Mouse (Mus musculus): ENCODE measurements around the gene Mthfr. TPM values are rescaled to one million over a fixed set of nuclear protein-coding genes. Genes with fewer than 3 reads are reported as not detected.

The Mthfr gene
- polyA plus RNA-seq (2014; fragmentation: Illumina TruSeq; extraction: RNeasy Lipid Tissue Mini Kit (QIAGEN cat#74804); ENCODE audit: low read depth, low replicate concordance), result 2.0 TPM

DNA sequence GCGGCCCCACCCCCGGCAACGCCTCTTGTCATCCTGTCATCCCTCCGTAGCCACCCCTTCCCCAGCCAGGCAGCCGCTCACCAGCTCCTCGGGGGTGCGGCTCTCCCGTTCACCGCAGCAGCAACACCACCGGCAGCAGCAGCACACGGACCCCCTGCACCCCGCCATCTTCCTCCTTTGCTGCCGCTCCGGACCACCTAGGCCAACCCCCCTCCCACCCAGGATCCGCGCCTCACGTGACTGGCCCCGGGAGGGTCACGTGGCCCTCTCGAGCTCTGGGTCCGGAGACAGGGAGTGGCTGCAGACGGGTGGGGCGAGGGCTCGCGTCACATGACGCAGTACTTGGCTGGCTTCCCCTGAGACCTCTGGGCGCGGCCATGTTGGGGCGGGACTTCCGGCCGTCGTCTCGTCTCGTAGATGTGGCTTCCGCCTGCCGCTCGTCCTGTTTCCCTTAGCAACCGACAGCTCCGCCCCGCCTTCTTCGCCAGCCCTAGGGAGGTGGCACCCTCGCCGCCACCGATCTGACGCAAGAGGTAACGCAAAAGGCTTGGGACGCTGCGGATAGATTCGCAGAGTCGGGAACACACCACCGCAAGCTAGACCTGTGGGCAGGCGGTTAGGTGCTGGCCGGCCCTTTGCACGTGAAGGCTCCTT is at the start of gene Mthfr, which contains the start of gene Clcn6:
TSS of gene Mthfr (plus strand) at position 478 of the 654 bp plus-strand sequence.
TSS of gene Clcn6 (minus strand) at position 222 of the 654 bp plus-strand sequence.

DNA sequence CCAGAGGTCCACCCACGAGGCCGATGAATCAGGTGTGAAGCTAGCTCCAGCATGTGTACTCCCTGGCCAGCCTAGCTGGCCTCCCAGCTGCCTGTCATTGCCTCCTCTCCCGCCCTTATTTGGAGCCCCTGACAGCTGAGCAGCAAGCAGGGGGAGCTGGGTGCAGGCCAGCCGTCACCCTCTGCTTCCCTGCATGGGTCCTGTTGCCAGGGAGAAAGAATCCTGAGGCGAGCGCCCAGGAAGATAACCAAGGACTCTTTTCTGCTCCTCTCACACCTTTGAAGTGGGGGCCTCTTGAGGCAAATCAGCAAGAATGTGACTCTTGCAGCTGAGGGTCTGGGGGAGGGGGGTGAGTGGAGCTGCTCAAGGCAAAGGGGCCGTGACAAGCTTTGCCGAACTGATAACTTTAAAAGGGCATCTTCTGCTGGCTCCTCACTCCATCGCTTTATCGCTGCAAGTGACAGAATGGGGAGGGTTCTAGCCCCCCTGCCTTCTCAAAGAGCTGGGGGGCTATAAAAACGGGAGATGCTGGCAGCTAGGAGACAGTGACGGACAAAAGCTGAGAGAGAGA is 38.6 kb upstream of the Mthfr start, which contains the start of gene Nppa:
TSS of gene Nppa (plus strand) at position 521 of the 571 bp plus-strand sequence.

DNA sequence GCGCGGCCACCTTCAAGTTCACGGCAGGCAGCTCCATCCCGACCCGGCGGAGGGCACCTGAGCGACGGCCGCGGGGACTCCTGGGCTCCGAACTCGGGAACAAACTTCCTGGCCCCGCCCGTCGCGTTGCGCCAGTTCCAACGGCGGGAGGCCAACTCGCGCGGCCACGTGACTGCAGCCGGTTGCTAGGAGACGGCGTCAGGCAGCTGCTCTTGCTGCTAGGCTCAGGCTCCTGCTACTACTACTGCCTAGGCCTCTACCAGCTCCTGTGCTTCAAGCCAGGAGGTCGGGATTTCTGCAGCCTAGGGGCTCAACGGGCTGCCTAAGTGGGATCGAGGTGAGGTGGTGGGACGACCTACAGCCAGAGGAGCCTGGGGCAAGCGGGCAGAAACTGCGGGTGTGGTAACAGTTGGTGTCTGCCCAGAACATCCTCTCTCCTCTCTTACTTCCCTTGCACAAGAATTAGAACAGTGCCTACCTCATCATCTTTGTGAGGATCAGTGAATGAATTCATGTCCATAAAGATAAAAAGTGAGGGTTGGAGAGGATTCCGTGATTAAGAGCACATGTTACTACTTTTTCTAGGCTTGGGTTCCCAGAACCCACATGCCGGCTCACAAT is 49.1 kb downstream of the Mthfr start, which contains the start of gene Agtrap:
TSS of gene Agtrap (minus strand) at position 125 of the 621 bp plus-strand sequence.

Other genes starting within 250 kb of the Mthfr start
- 110 TPM for gene Zfp984, start 229.3 kb upstream of the Mthfr start, polyA plus RNA-seq (2014; fragmentation: Illumina TruSeq; extraction: RNeasy Lipid Tissue Mini Kit (QIAGEN cat#74804); ENCODE audit: low read depth, low replicate concordance)
- gene Zfp933, start 190.7 kb upstream of the Mthfr start, polyA plus RNA-seq (2014; fragmentation: Illumina TruSeq; extraction: RNeasy Lipid Tissue Mini Kit (QIAGEN cat#74804); ENCODE audit: low read depth, low replicate concordance), result 28.7 TPM
- 1.2 TPM for gene Miip, start 170.3 kb upstream of the Mthfr start, polyA plus RNA-seq (2014; fragmentation: Illumina TruSeq; extraction: RNeasy Lipid Tissue Mini Kit (QIAGEN cat#74804); ENCODE audit: low read depth, low replicate concordance)
- gene Fv1, start 170.1 kb upstream of the Mthfr start, polyA plus RNA-seq (2014; fragmentation: Illumina TruSeq; extraction: RNeasy Lipid Tissue Mini Kit (QIAGEN cat#74804); ENCODE audit: low read depth, low replicate concordance), result 10.1 TPM
- 21.8 TPM for gene Mfn2, start 134.4 kb upstream of the Mthfr start, polyA plus RNA-seq (2014; fragmentation: Illumina TruSeq; extraction: RNeasy Lipid Tissue Mini Kit (QIAGEN cat#74804); ENCODE audit: low read depth, low replicate concordance)
- gene Plod1, start 102.3 kb upstream of the Mthfr start, polyA plus RNA-seq (2014; fragmentation: Illumina TruSeq; extraction: RNeasy Lipid Tissue Mini Kit (QIAGEN cat#74804); ENCODE audit: low read depth, low replicate concordance), result 1.1 TPM
- gene 2510039O18Rik, start 98.2 kb upstream of the Mthfr start, polyA plus RNA-seq (2014; fragmentation: Illumina TruSeq; extraction: RNeasy Lipid Tissue Mini Kit (QIAGEN cat#74804); ENCODE audit: low read depth, low replicate concordance), result 16.7 TPM
- gene Nppb, start 53.3 kb upstream of the Mthfr start, polyA plus RNA-seq (2014; fragmentation: Illumina TruSeq; extraction: RNeasy Lipid Tissue Mini Kit (QIAGEN cat#74804); ENCODE audit: low read depth, low replicate concordance), result not detected
- gene Nppa, start 38.4 kb upstream of the Mthfr start, polyA plus RNA-seq (2014; fragmentation: Illumina TruSeq; extraction: RNeasy Lipid Tissue Mini Kit (QIAGEN cat#74804); ENCODE audit: low read depth, low replicate concordance), result not detected
- gene Clcn6, start 256 bp upstream of the Mthfr start, polyA plus RNA-seq (2014; fragmentation: Illumina TruSeq; extraction: RNeasy Lipid Tissue Mini Kit (QIAGEN cat#74804); ENCODE audit: low read depth, low replicate concordance), result 2.4 TPM
- gene Agtrap, start 49.0 kb downstream of the Mthfr start, polyA plus RNA-seq (2014; fragmentation: Illumina TruSeq; extraction: RNeasy Lipid Tissue Mini Kit (QIAGEN cat#74804); ENCODE audit: low read depth, low replicate concordance), result 11.2 TPM
- gene Mad2l2, start 91.3 kb downstream of the Mthfr start, polyA plus RNA-seq (2014; fragmentation: Illumina TruSeq; extraction: RNeasy Lipid Tissue Mini Kit (QIAGEN cat#74804); ENCODE audit: low read depth, low replicate concordance), result 1.2 TPM
- 0.16 TPM for gene Draxin, start 91.6 kb downstream of the Mthfr start, polyA plus RNA-seq (2014; fragmentation: Illumina TruSeq; extraction: RNeasy Lipid Tissue Mini Kit (QIAGEN cat#74804); ENCODE audit: low read depth, low replicate concordance)
- 0.88 TPM for gene Fbxo6, start 113.1 kb downstream of the Mthfr start, polyA plus RNA-seq (2014; fragmentation: Illumina TruSeq; extraction: RNeasy Lipid Tissue Mini Kit (QIAGEN cat#74804); ENCODE audit: low read depth, low replicate concordance)
- 1.6 TPM for gene Fbxo44, start 121.4 kb downstream of the Mthfr start, polyA plus RNA-seq (2014; fragmentation: Illumina TruSeq; extraction: RNeasy Lipid Tissue Mini Kit (QIAGEN cat#74804); ENCODE audit: low read depth, low replicate concordance)
- gene Fbxo2, start 121.5 kb downstream of the Mthfr start, polyA plus RNA-seq (2014; fragmentation: Illumina TruSeq; extraction: RNeasy Lipid Tissue Mini Kit (QIAGEN cat#74804); ENCODE audit: low read depth, low replicate concordance), result not detected
- gene Disp3, start 248.9 kb downstream of the Mthfr start, polyA plus RNA-seq (2014; fragmentation: Illumina TruSeq; extraction: RNeasy Lipid Tissue Mini Kit (QIAGEN cat#74804); ENCODE audit: low read depth, low replicate concordance), result not detected

Measured in sigmoid colon, adult 10 weeks (tissue).